Mouse (Mus musculus): ENCODE results near the gene Tenm2. TPM values are rescaled to one million over a fixed set of nuclear protein-coding genes. Genes with fewer than 3 reads are reported as not detected.

The Tenm2 gene
- polyA plus RNA-seq, 1 experiment from 2014 or later, result 30.2 TPM

- 24% methylated on average over 3 of the region's 3 CpGs for WGBS
- H3K27me3 ChIP-seq (ENCODE audit: control insufficient read depth, insufficient read depth, low read length), result no peaks in the 10 kb centered on the region
- peaks cover 19% of the 10 kb centered on the region for H3K4me1 ChIP-seq (replicated peaks; ENCODE audit: control insufficient read depth, insufficient read depth, low read length)
- H3K9ac ChIP-seq, result no peak overlapping the region
- H3K9me3 ChIP-seq (ENCODE audit: control insufficient read depth, low read length), result no peaks in the 10 kb centered on the region
- DNase-seq (ENCODE audit: low spot score), result no peak
- H3K36me3 ChIP-seq (replicated peaks; ENCODE audit: control insufficient read depth, insufficient read depth), result no peaks in the 10 kb centered on the region
- H3K4me3 ChIP-seq (replicated peaks; ENCODE audit: low read length), result no peak overlapping the region
- no peak for ATAC-seq (ENCODE audit: low FRiP score)
- no peak overlapping the region for H3K4me2 ChIP-seq (replicated peaks)
- H3K27ac ChIP-seq, result no peak overlapping the region
Measured at GRCm38 (mm10) chr11:36226061-36226460, 1009.7 kb downstream of the Tenm2 start.

GRCm38 (mm10) chr11:36223716-36224439, 1011.9 kb downstream of the Tenm2 start:
- Histone ChIP-seq H3K4me2 (replicated peaks) (no peak overlapping the region), H3K4me1 (replicated peaks; ENCODE audit: control insufficient read depth, insufficient read depth, low read length) (peaks cover 26% of the 10 kb centered on the region), H3K27me3 (ENCODE audit: control insufficient read depth, insufficient read depth, low read length) (no peaks in the 10 kb centered on the region), H3K4me3 (replicated peaks; ENCODE audit: low read length) (no peak overlapping the region), H3K36me3 (replicated peaks; ENCODE audit: control insufficient read depth, insufficient read depth) (no peaks in the 10 kb centered on the region), H3K9me3 (ENCODE audit: control insufficient read depth, low read length) (no peaks in the 10 kb centered on the region), H3K9ac (no peak overlapping the region), H3K27ac (no peak overlapping the region)
- ATAC-seq (ENCODE audit: low FRiP score) (no peak), DNase-seq (ENCODE audit: low spot score) (no peak)
- 73% methylated on average over 7 of the region's 7 CpGs for WGBS

- ATAC-seq (ENCODE audit: low FRiP score), result no peak
Measured at GRCm38 (mm10) chr11:36222071-36222470, 1013.7 kb downstream of the Tenm2 start.

GRCm38 (mm10) chr11:36221271-36221975, 1014.3 kb downstream of the Tenm2 start:
- H3K9me3 ChIP-seq (ENCODE audit: control insufficient read depth, low read length), result no peaks in the 10 kb centered on the region
- WGBS, result 10% methylated on average over 10 of the region's 10 CpGs
- H3K4me3 ChIP-seq (replicated peaks; ENCODE audit: low read length), result no peak overlapping the region
- H3K27me3 ChIP-seq (ENCODE audit: control insufficient read depth, insufficient read depth, low read length), result no peaks in the 10 kb centered on the region
- peak overlapping the region; percentile 45 for H3K4me2 ChIP-seq (replicated peaks)
- ATAC-seq (ENCODE audit: low FRiP score) (peak; percentile 59; the same call in 1 of the 2 replicates), DNase-seq (ENCODE audit: low spot score) (peak; percentile 97)
- H3K4me1 ChIP-seq (replicated peaks; ENCODE audit: control insufficient read depth, insufficient read depth, low read length), result peaks cover 25% of the 10 kb centered on the region
- peak overlapping the region; percentile 52; the same call in 1 of the 2 replicates for H3K27ac ChIP-seq
- H3K9ac ChIP-seq, result peak overlapping the region; percentile 5; the same call in 1 of the 2 replicates
- H3K36me3 ChIP-seq (replicated peaks; ENCODE audit: control insufficient read depth, insufficient read depth), result no peaks in the 10 kb centered on the region

More at GRCm38 (mm10) chr11:36222071-36222470, 1013.7 kb downstream of the Tenm2 start:
- Histone ChIP-seq H3K9me3 (ENCODE audit: control insufficient read depth, low read length) (no peaks in the 10 kb centered on the region), H3K4me2 (replicated peaks) (no peak overlapping the region), H3K27ac (0 out of 2 replicates have a peak overlapping the region, but pooled peaks have one; percentile 33), H3K4me3 (replicated peaks; ENCODE audit: low read length) (no peak overlapping the region), H3K27me3 (ENCODE audit: control insufficient read depth, insufficient read depth, low read length) (no peaks in the 10 kb centered on the region), H3K4me1 (replicated peaks; ENCODE audit: control insufficient read depth, insufficient read depth, low read length) (peaks cover 26% of the 10 kb centered on the region), H3K36me3 (replicated peaks; ENCODE audit: control insufficient read depth, insufficient read depth) (no peaks in the 10 kb centered on the region), H3K9ac (no peak overlapping the region)
- WGBS, result 55% methylated on average over 3 of the region's 3 CpGs
- DNase-seq (ENCODE audit: low spot score), result no peak

GRCm38 (mm10) chr11:36220651-36221050, 1015.1 kb downstream of the Tenm2 start:
- Histone ChIP-seq H3K4me3 (replicated peaks; ENCODE audit: low read length) (no peak overlapping the region), H3K4me2 (replicated peaks) (no peak overlapping the region), H3K9me3 (ENCODE audit: control insufficient read depth, low read length) (no peaks in the 10 kb centered on the region), H3K27me3 (ENCODE audit: control insufficient read depth, insufficient read depth, low read length) (no peaks in the 10 kb centered on the region), H3K4me1 (replicated peaks; ENCODE audit: control insufficient read depth, insufficient read depth, low read length) (peaks cover 23% of the 10 kb centered on the region), H3K9ac (no peak overlapping the region; the same call in 1 of the 2 replicates), H3K27ac (peak overlapping the region; percentile 63), H3K36me3 (replicated peaks; ENCODE audit: control insufficient read depth, insufficient read depth) (no peaks in the 10 kb centered on the region)
- 7% methylated on average over 5 of the region's 5 CpGs for WGBS
- peak; percentile 44; the same call in 1 of the 2 replicates for ATAC-seq (ENCODE audit: low FRiP score)
- DNase-seq (ENCODE audit: low spot score), result peak; percentile 59

- 78% methylated on average over 4 of the region's 4 CpGs for WGBS
- DNase-seq (ENCODE audit: low spot score), result no peak
Measured at GRCm38 (mm10) chr11:36219586-36219985, 1016.2 kb downstream of the Tenm2 start.

GRCm38 (mm10) chr11:36214589-36214988, 1021.2 kb downstream of the Tenm2 start:
- Histone ChIP-seq H3K27me3 (ENCODE audit: control insufficient read depth, insufficient read depth, low read length) (no peaks in the 10 kb centered on the region), H3K4me1 (replicated peaks; ENCODE audit: control insufficient read depth, insufficient read depth, low read length) (no peaks in the 10 kb centered on the region), H3K36me3 (replicated peaks; ENCODE audit: control insufficient read depth, insufficient read depth) (no peaks in the 10 kb centered on the region), H3K4me3 (replicated peaks; ENCODE audit: low read length) (no peak overlapping the region), H3K9me3 (ENCODE audit: control insufficient read depth, low read length) (no peaks in the 10 kb centered on the region), H3K9ac (no peak overlapping the region), H3K27ac (no peak overlapping the region), H3K4me2 (replicated peaks) (no peak overlapping the region)
- WGBS, result 71% methylated on average over 3 of the region's 3 CpGs
- DNase-seq (ENCODE audit: low spot score), result no peak
- ATAC-seq (ENCODE audit: low FRiP score), result peak; percentile 37; the same call in 1 of the 2 replicates

More at GRCm38 (mm10) chr11:36219586-36219985, 1016.2 kb downstream of the Tenm2 start:
- ATAC-seq (ENCODE audit: low FRiP score), result no peak
- Histone ChIP-seq H3K27me3 (ENCODE audit: control insufficient read depth, insufficient read depth, low read length) (no peaks in the 10 kb centered on the region), H3K27ac (no peak overlapping the region), H3K36me3 (replicated peaks; ENCODE audit: control insufficient read depth, insufficient read depth) (no peaks in the 10 kb centered on the region), H3K4me2 (replicated peaks) (no peak overlapping the region), H3K4me1 (replicated peaks; ENCODE audit: control insufficient read depth, insufficient read depth, low read length) (peaks cover 23% of the 10 kb centered on the region), H3K9me3 (ENCODE audit: control insufficient read depth, low read length) (no peaks in the 10 kb centered on the region), H3K9ac (no peak overlapping the region), H3K4me3 (replicated peaks; ENCODE audit: low read length) (no peak overlapping the region)

- Histone ChIP-seq H3K36me3 (replicated peaks; ENCODE audit: control insufficient read depth, insufficient read depth) (peaks cover 10% of the 10 kb centered on the region), H3K9ac (no peak overlapping the region), H3K27ac (no peak overlapping the region), H3K9me3 (ENCODE audit: control insufficient read depth, low read length) (no peaks in the 10 kb centered on the region), H3K27me3 (ENCODE audit: control insufficient read depth, insufficient read depth, low read length) (no peaks in the 10 kb centered on the region), H3K4me1 (replicated peaks; ENCODE audit: control insufficient read depth, insufficient read depth, low read length) (0 out of 2 replicates have a peak, but pooled peaks cover 3% of the 10 kb centered on the region), H3K4me3 (replicated peaks; ENCODE audit: low read length) (no peak overlapping the region), H3K4me2 (replicated peaks) (no peak overlapping the region)
- WGBS, result 58% methylated on average over 6 of the region's 6 CpGs
- ATAC-seq (ENCODE audit: low FRiP score) (no peak), DNase-seq (ENCODE audit: low spot score) (no peak)
Measured at GRCm38 (mm10) chr11:36204381-36204780, 1031.4 kb downstream of the Tenm2 start.

GRCm38 (mm10) chr11:36203896-36204295, 1031.9 kb downstream of the Tenm2 start:
- WGBS, result 79% methylated on average over 1 of the region's 1 CpGs
- H3K4me1 ChIP-seq (replicated peaks; ENCODE audit: control insufficient read depth, insufficient read depth, low read length), result 0 out of 2 replicates have a peak, but pooled peaks cover 3% of the 10 kb centered on the region
- H3K27me3 ChIP-seq (ENCODE audit: control insufficient read depth, insufficient read depth, low read length), result no peaks in the 10 kb centered on the region
- peaks cover 10% of the 10 kb centered on the region for H3K36me3 ChIP-seq (replicated peaks; ENCODE audit: control insufficient read depth, insufficient read depth)
- no peaks in the 10 kb centered on the region for H3K9me3 ChIP-seq (ENCODE audit: control insufficient read depth, low read length)
- ATAC-seq (ENCODE audit: low FRiP score) (no peak), DNase-seq (ENCODE audit: low spot score) (no peak)
- no peak overlapping the region for H3K27ac ChIP-seq
- H3K9ac ChIP-seq, result no peak overlapping the region
- no peak overlapping the region for H3K4me3 ChIP-seq (replicated peaks; ENCODE audit: low read length)
- H3K4me2 ChIP-seq (replicated peaks), result no peak overlapping the region
